Mouse (Mus musculus) forebrain, embryonic 12.5 days (tissue): Measurements from ENCODE around the gene G430095P16Rik. TPM values are rescaled to one million over a fixed set of nuclear protein-coding genes. Genes with fewer than 3 reads are reported as not detected.

Source experiments
- ATAC-seq: fragments of 200-750 bp; cut with Nextera tagmentation; 2 replicates; pipeline ENCODE4 v1.8.0; 2017; ENCODE audit warnings: moderate TSS enrichment; ENCODE audit not compliant: low FRiP score
- H3K27ac ChIP-seq: fragments of 300-500 bp; sonication (generic); 2 replicates; pipeline ENCODE4 v1.5.1; 2016; ENCODE audit warnings: mild to moderate bottlenecking
- H3K27me3 ChIP-seq: fragments of 300-500 bp; sonication (generic); 2 replicates; pipeline ENCODE4 v1.6.1; 2016; ENCODE audit warnings: mild to moderate bottlenecking
- H3K36me3 ChIP-seq: fragments of 300-500 bp; sonication (generic); replicated peaks from 2 replicates; pipeline ENCODE4 v1.6.1; 2016; ENCODE audit warnings: mild to moderate bottlenecking
- H3K4me1 ChIP-seq: fragments of 300-500 bp; sonication (generic); 2 replicates; pipeline ENCODE4 v1.6.1; 2016
- H3K4me2 ChIP-seq: fragments of 300-500 bp; sonication (generic); 2 replicates; pipeline ENCODE4 v1.6.1; 2016; ENCODE audit warnings: mild to moderate bottlenecking, moderate library complexity
- H3K4me3 ChIP-seq: fragments of 300-500 bp; sonication (generic); replicated peaks from 2 replicates; pipeline ENCODE4 v1.5.1; 2016; ENCODE audit warnings: mild to moderate bottlenecking
- H3K9ac ChIP-seq: fragments of 300-500 bp; sonication (generic); 2 replicates; pipeline ENCODE4 v1.6.1; 2016; ENCODE audit warnings: mild to moderate bottlenecking
- H3K9me3 ChIP-seq: fragments of 300-500 bp; sonication (generic); 2 replicates; pipeline ENCODE4 v1.6.1; 2016
- WGBS: fragments of 180-500 bp; shearing (Covaris S2); methylation state at CpG from one replicate; pipeline ENCODE4 v1.1.7; 2016; 5-methylcytosine and 5-hydroxymethylcytosine counted together
- polyA plus RNA-seq: library from polyadenylated mRNA; unstranded; fragments of >200 nt; fragmentation: Nextera tagmentation; extraction: Ambion mirVana; gene quantifications from 2 replicates; pipeline ENCODE4 v1.2.1, GENCODE M21; 2016

Gene G430095P16Rik
- polyA plus RNA-seq, 1 experiment from 2014 or later = 3.5 TPM

- H3K4me2 ChIP-seq = 0 out of 2 replicates have a peak overlapping the region, but pooled peaks have one; percentile 15
- peaks cover 57% of the 10 kb centered on the region for H3K27me3 ChIP-seq
- no peaks in the 10 kb centered on the region for H3K9me3 ChIP-seq
- H3K9ac ChIP-seq = peak overlapping the region; percentile 38; the same call in 1 of the 2 replicates
- no peak for ATAC-seq
- no peak overlapping the region for H3K4me3 ChIP-seq
- WGBS = 22% methylated on average over 4 of the region's 4 CpGs
- peaks cover 11% of the 10 kb centered on the region; the same call in 1 of the 2 replicates for H3K36me3 ChIP-seq
- H3K27ac ChIP-seq = peak overlapping the region; percentile 96
- peaks cover 77% of the 10 kb centered on the region for H3K4me1 ChIP-seq
Measured at GRCm38 (mm10) chr8:84713381-84713780, 9.4 kb upstream of the G430095P16Rik start.

- WGBS = 52% methylated on average over 4 of the region's 4 CpGs
- H3K4me2 ChIP-seq = no peak overlapping the region
- H3K4me3 ChIP-seq = no peak overlapping the region
- H3K9me3 ChIP-seq = no peaks in the 10 kb centered on the region
- peaks cover 58% of the 10 kb centered on the region for H3K27me3 ChIP-seq
- H3K27ac ChIP-seq = peak overlapping the region; percentile 96
- H3K4me1 ChIP-seq = peaks cover 70% of the 10 kb centered on the region
- no peak for ATAC-seq
- peak overlapping the region; percentile 38; the same call in 1 of the 2 replicates for H3K9ac ChIP-seq
- H3K36me3 ChIP-seq = peaks cover 17% of the 10 kb centered on the region; the same call in 1 of the 2 replicates
Measured at GRCm38 (mm10) chr8:84714161-84714560, 8.6 kb upstream of the G430095P16Rik start.

- H3K4me1 ChIP-seq = peaks cover 53% of the 10 kb centered on the region
Measured at GRCm38 (mm10) chr8:84715893-84716468, 6.8 kb upstream of the G430095P16Rik start.

GRCm38 (mm10) chr8:84716790-84717189 is 6.0 kb upstream of the G430095P16Rik start:
- Histone ChIP-seq H3K4me1 (peaks cover 45% of the 10 kb centered on the region), H3K4me3 (no peak overlapping the region), H3K27me3 (peaks cover 62% of the 10 kb centered on the region), H3K27ac (peak overlapping the region; percentile 19; the same call in 1 of the 2 replicates), H3K36me3 (peaks cover 42% of the 10 kb centered on the region), H3K4me2 (no peak overlapping the region), H3K9ac (no peak overlapping the region), H3K9me3 (no peaks in the 10 kb centered on the region)
- WGBS = 89% methylated on average over 11 of the region's 11 CpGs
- no peak for ATAC-seq

More at GRCm38 (mm10) chr8:84715893-84716468, 6.8 kb upstream of the G430095P16Rik start:
- H3K36me3 ChIP-seq = peaks cover 35% of the 10 kb centered on the region
- no peaks in the 10 kb centered on the region for H3K9me3 ChIP-seq
- peak overlapping the region; percentile 44 for H3K4me2 ChIP-seq
- H3K27ac ChIP-seq = peak overlapping the region; percentile 33; the same call in 1 of the 2 replicates
- 6% methylated on average over 27 of the region's 27 CpGs for WGBS
- H3K4me3 ChIP-seq = peak overlapping the region; percentile 16; the same call in 1 of the 2 replicates
- ATAC-seq = no peak
- H3K27me3 ChIP-seq = peaks cover 69% of the 10 kb centered on the region
- H3K9ac ChIP-seq = peak overlapping the region; percentile 21; the same call in 1 of the 2 replicates

- 91% methylated on average over 5 of the region's 5 CpGs for WGBS
- Histone ChIP-seq H3K27me3 (peaks cover 62% of the 10 kb centered on the region), H3K9me3 (no peaks in the 10 kb centered on the region), H3K4me1 (peaks cover 46% of the 10 kb centered on the region), H3K27ac (no peak overlapping the region), H3K9ac (no peak overlapping the region; the same call in 1 of the 2 replicates), H3K4me3 (no peak overlapping the region), H3K36me3 (peaks cover 42% of the 10 kb centered on the region), H3K4me2 (no peak overlapping the region)
- ATAC-seq = no peak
Measured at GRCm38 (mm10) chr8:84718476-84718875, 4.3 kb upstream of the G430095P16Rik start.

GRCm38 (mm10) chr8:84718959-84719690 is 3.7 kb upstream of the G430095P16Rik start:
- no peak overlapping the region for H3K4me3 ChIP-seq
- no peak overlapping the region; the same call in 1 of the 2 replicates for H3K9ac ChIP-seq
- peaks cover 42% of the 10 kb centered on the region for H3K36me3 ChIP-seq
- peaks cover 61% of the 10 kb centered on the region for H3K27me3 ChIP-seq
- peaks cover 46% of the 10 kb centered on the region for H3K4me1 ChIP-seq
- H3K27ac ChIP-seq = no peak overlapping the region
- 85% methylated on average over 5 of the region's 5 CpGs for WGBS
- ATAC-seq = no peak
- H3K9me3 ChIP-seq = no peaks in the 10 kb centered on the region
- no peak overlapping the region for H3K4me2 ChIP-seq

GRCm38 (mm10) chr8:84722530-84722849 is 317 bp upstream of the G430095P16Rik start:
- Histone ChIP-seq H3K36me3 (peaks cover 61% of the 10 kb centered on the region), H3K4me2 (peak overlapping the region; percentile 24), H3K27me3 (peaks cover 43% of the 10 kb centered on the region), H3K4me1 (peaks cover 48% of the 10 kb centered on the region), H3K9ac (peak overlapping the region; percentile 33; the same call in 1 of the 2 replicates), H3K4me3 (no peak overlapping the region), H3K9me3 (no peaks in the 10 kb centered on the region), H3K27ac (peak overlapping the region; percentile 87)
- peak; percentile 24; the same call in 1 of the 2 replicates for ATAC-seq
- WGBS = 64% methylated on average over 6 of the region's 6 CpGs

GRCm38 (mm10) chr8:84723571-84723900 is 729 bp downstream of the G430095P16Rik start:
- H3K9me3 ChIP-seq = no peaks in the 10 kb centered on the region
- H3K27me3 ChIP-seq = peaks cover 32% of the 10 kb centered on the region
- no peak for ATAC-seq
- peak overlapping the region; percentile 36 for H3K9ac ChIP-seq
- peak overlapping the region; percentile 87 for H3K27ac ChIP-seq
- H3K4me1 ChIP-seq = peaks cover 58% of the 10 kb centered on the region
- peak overlapping the region; percentile 24; the same call in 1 of the 2 replicates for H3K4me2 ChIP-seq
- peaks cover 58% of the 10 kb centered on the region for H3K36me3 ChIP-seq
- H3K4me3 ChIP-seq = no peak overlapping the region
- WGBS = 25% methylated on average over 7 of the region's 7 CpGs

- no peaks in the 10 kb centered on the region for H3K9me3 ChIP-seq
- H3K36me3 ChIP-seq = peaks cover 51% of the 10 kb centered on the region
- WGBS = 52% methylated on average over 9 of the region's 9 CpGs
- no peak for ATAC-seq
- peak overlapping the region; percentile 5; the same call in 1 of the 2 replicates for H3K4me2 ChIP-seq
- no peak overlapping the region for H3K4me3 ChIP-seq
- H3K27ac ChIP-seq = peak overlapping the region; percentile 87
- H3K27me3 ChIP-seq = peaks cover 21% of the 10 kb centered on the region
- H3K9ac ChIP-seq = peak overlapping the region; percentile 9; the same call in 1 of the 2 replicates
- H3K4me1 ChIP-seq = peaks cover 68% of the 10 kb centered on the region
Measured at GRCm38 (mm10) chr8:84724683-84725082, 1.9 kb downstream of the G430095P16Rik start.

GRCm38 (mm10) chr8:84725246-84725940 is 2.6 kb downstream of the G430095P16Rik start:
- 57% methylated on average over 10 of the region's 10 CpGs for WGBS
- peaks cover 46% of the 10 kb centered on the region for H3K36me3 ChIP-seq
- H3K27ac ChIP-seq = peak overlapping the region; percentile 79
- ATAC-seq = no peak
- peak overlapping the region; percentile 9; the same call in 1 of the 2 replicates for H3K9ac ChIP-seq
- H3K4me2 ChIP-seq = 0 out of 2 replicates have a peak overlapping the region, but pooled peaks have one; percentile 5
- H3K4me1 ChIP-seq = peaks cover 74% of the 10 kb centered on the region
- H3K4me3 ChIP-seq = no peak overlapping the region
- H3K9me3 ChIP-seq = no peaks in the 10 kb centered on the region
- H3K27me3 ChIP-seq = peaks cover 18% of the 10 kb centered on the region

GRCm38 (mm10) chr8:84725941-84726259 is 3.1 kb downstream of the G430095P16Rik start:
- H3K4me2 ChIP-seq = no peak overlapping the region
- peak overlapping the region; percentile 79 for H3K27ac ChIP-seq
- 21% methylated on average over 3 of the region's 3 CpGs for WGBS
- H3K9me3 ChIP-seq = no peaks in the 10 kb centered on the region
- 0 out of 2 replicates have a peak overlapping the region, but pooled peaks have one; percentile 9 for H3K9ac ChIP-seq
- peaks cover 79% of the 10 kb centered on the region for H3K4me1 ChIP-seq
- H3K27me3 ChIP-seq = peaks cover 14% of the 10 kb centered on the region
- no peak overlapping the region for H3K4me3 ChIP-seq
- ATAC-seq = no peak
- H3K36me3 ChIP-seq = peaks cover 40% of the 10 kb centered on the region

GRCm38 (mm10) chr8:84728474-84728873 is 5.7 kb downstream of the G430095P16Rik start:
- WGBS = 54% methylated on average over 3 of the region's 3 CpGs
- peak overlapping the region; percentile 13; the same call in 1 of the 2 replicates for H3K4me2 ChIP-seq
- H3K9ac ChIP-seq = peak overlapping the region; percentile 36
- no peaks in the 10 kb centered on the region for H3K9me3 ChIP-seq
- ATAC-seq = peak; percentile 70
- peaks cover 86% of the 10 kb centered on the region for H3K4me1 ChIP-seq
- peaks cover 18% of the 10 kb centered on the region for H3K27me3 ChIP-seq
- H3K4me3 ChIP-seq = no peak overlapping the region
- H3K27ac ChIP-seq = peak overlapping the region; percentile 79
- H3K36me3 ChIP-seq = peaks cover 32% of the 10 kb centered on the region
